Mouse (Mus musculus) MEL (cell line): ENCODE measurements at regions not wholly inside any gene's neighbourhood (a gene's known extent, or its start where the extent isn't known, plus 50 kb on each side); places are given as distances from the start of the nearest gene placed in this dataset.

Experiments used
- CTCF ChIP-seq, 3 experiments: IDR thresholded peaks in 2 of 3; conservative IDR thresholded peaks in 1 of 3; 2 replicates each; pipeline ENCODE4 v1.5.1; 2011 to 2012; ENCODE audit warnings: low read length in 3 of 3, low read depth in 2 of 3, mild to moderate bottlenecking in 2 of 3, improper control_type of control experiment in 1 of 3, inconsistent platforms in 1 of 3, mixed read lengths in 1 of 3, moderate library complexity in 1 of 3; ENCODE audit not compliant: control insufficient read depth in 1 of 3, insufficient read depth in 1 of 3, poor library complexity in 1 of 3, severe bottlenecking in 1 of 3
- E2F4 ChIP-seq: IDR thresholded peaks from 2 replicates; pipeline ENCODE4 v1.6.1; 2011; ENCODE audit warnings: low read depth, low read length, improper control_type of control experiment, borderline replicate concordance
- EP300 ChIP-seq, 2 experiments: IDR thresholded peaks; 2 replicates each; pipeline ENCODE4 v1.6.1; 2011; ENCODE audit warnings: improper control_type of control experiment in 2 of 2, low read length in 2 of 2, low read depth in 1 of 2, mild to moderate bottlenecking in 1 of 2
- POLR2AphosphoS2 ChIP-seq: IDR thresholded peaks from 2 replicates; pipeline ENCODE4 v1.6.1; 2011; ENCODE audit warnings: low read length, improper control_type of control experiment
- SIN3A ChIP-seq: IDR thresholded peaks from 2 replicates; pipeline ENCODE4 v1.6.1; 2012; ENCODE audit warnings: low read length, improper control_type of control experiment, inconsistent platforms
- SMC3 ChIP-seq: IDR thresholded peaks from 2 replicates; pipeline ENCODE4 v1.6.1; 2011; ENCODE audit warnings: low read depth, low read length, improper control_type of control experiment
- ZKSCAN1 ChIP-seq: IDR thresholded peaks from 2 replicates; pipeline ENCODE4 v1.6.1; 2012; ENCODE audit warnings: low read depth, mild to moderate bottlenecking, inconsistent platforms, low read length, improper control_type of control experiment, moderate library complexity

GRCm38 (mm10) chr19:15285016-15285415 lies 662.1 kb downstream of the Psat1 start:
- no peak for TF ChIP-seq E2F4
- TF ChIP-seq ZKSCAN1: no peak
- no peak for TF ChIP-seq CTCF (IDR thresholded peaks at IDR 0.05 in 2 of 3, conservative IDR thresholded peaks at IDR 0.05 in 1 of 3; ENCODE audit: control insufficient read depth in 1 of 3, insufficient read depth in 1 of 3, low read depth in 2 of 3, low read length in 3 of 3, poor library complexity in 1 of 3, severe bottlenecking in 1 of 3)
- no peak for TF ChIP-seq EP300 (IDR thresholded peaks at IDR 0.05; ENCODE audit: low read depth in 1 of 2, low read length in 2 of 2)
- no peak for TF ChIP-seq SIN3A
- TF ChIP-seq POLR2AphosphoS2: no peak
- no peak for TF ChIP-seq SMC3
